Mouse (Mus musculus) cortical plate, adult 2 months (tissue): ENCODE measurements around the gene Taldo1.

Source experiments
- CTCF ChIP-seq: fragments of 200-500 bp; IDR thresholded peaks from 2 replicates; pipeline ENCODE4 v1.5.1; 2011; ENCODE audit warnings: mild to moderate bottlenecking, control low read depth, low read length; ENCODE audit not compliant: insufficient read depth; ENCODE audit errors: extremely low read depth
- POLR2A ChIP-seq: fragments of 200-500 bp; IDR thresholded peaks from 2 replicates; pipeline ENCODE4 v1.6.1; 2011; ENCODE audit warnings: mild to moderate bottlenecking, low read length, control low read depth; ENCODE audit not compliant: insufficient read depth; ENCODE audit errors: extremely low read depth

DNA sequence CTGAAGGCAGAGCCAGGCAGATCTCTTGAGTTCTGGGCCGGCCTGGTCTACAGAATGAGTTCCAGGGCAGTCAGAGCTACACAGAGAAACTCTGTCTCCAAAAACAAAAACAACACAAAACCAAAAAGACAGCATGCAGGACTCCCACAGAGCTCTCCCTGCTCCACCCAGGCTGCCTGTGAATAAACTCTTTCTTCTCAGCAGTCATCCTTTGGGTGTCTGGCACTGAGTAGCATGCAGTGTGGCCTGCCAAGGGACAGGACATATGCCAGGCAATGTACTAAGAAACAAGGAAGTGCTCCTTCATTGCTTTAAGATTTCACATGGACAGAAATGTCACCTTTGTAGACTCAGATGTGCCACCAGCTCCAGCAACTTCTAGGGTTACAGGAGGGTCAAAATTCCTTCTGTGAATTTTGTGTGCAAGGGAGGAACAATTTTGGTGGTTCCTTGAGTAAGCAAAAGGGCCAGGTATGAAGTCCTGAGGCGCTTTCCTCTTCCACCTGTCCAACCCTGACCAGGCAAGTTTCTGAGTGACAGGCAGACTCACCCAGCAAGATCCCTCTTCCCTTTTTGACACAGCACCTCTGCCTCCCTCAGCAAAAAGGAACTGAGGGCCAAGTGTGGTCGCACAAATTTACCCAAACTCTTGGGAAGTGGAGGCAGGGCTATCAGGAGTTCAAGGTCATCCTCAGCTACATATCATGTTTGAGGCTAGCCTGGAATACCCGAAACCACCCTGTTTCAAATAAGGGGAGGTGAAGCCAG lies 10.7 kb upstream of the Taldo1 start:
- TF ChIP-seq CTCF = no peak
- TF ChIP-seq POLR2A = no peak
